Mouse (Mus musculus) adrenal gland, postnatal 36 days (tissue): ENCODE measurements around the gene Il10. TPM values are rescaled to one million over a fixed set of nuclear protein-coding genes. Genes with fewer than 3 reads are reported as not detected.
A peak's percentile ranks its signal among the peaks of the same experiment; 100 is the strongest.

ENCODE experiments used
- DNase-seq, 2 experiments: peaks; one replicate each; pipeline ENCODE4 v3.0.0; 2021; ENCODE audit warnings: mixed read lengths in 1 of 2
- long read RNA-seq, 2 experiments: library from polyadenylated mRNA; stranded (forward); transcript quantifications; one replicate each; pipeline ENCODE4 v2.0.0; 2021; ENCODE audit warnings: borderline sequencing depth in 2 of 2
- total RNA-seq, 2 experiments: library from RNA; stranded (reverse); gene quantifications; 2 replicates each; pipeline ENCODE4 v1.2.3; 2021

Il10 gene
- not detected for total RNA-seq
- long read RNA-seq, experiment 1 = 0 reads
- long read RNA-seq, experiment 2 = 0 reads

DNA sequence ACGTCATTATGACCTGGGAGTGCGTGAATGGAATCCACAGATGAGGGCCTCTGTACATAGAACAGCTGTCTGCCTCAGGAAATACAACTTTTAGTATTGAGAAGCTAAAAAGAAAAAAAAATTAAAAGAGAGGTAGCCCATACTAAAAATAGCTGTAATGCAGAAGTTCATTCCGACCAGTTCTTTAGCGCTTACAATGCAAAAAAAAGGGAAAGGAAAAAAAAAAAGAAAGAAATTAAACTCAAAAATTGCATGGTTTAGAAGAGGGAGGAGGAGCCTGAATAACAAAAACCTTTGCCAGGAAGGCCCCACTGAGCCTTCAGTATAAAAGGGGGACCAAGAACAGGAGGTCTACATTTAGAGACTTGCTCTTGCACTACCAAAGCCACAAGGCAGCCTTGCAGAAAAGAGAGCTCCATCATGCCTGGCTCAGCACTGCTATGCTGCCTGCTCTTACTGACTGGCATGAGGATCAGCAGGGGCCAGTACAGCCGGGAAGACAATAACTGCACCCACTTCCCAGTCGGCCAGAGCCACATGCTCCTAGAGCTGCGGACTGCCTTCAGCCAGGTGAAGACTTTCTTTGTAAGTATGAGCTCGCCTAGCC lies at the start of gene Il10:
Il10 (plus strand) TSS at position 354 of the 607 bp plus-strand sequence.
- DNase-seq = no peak

DNA sequence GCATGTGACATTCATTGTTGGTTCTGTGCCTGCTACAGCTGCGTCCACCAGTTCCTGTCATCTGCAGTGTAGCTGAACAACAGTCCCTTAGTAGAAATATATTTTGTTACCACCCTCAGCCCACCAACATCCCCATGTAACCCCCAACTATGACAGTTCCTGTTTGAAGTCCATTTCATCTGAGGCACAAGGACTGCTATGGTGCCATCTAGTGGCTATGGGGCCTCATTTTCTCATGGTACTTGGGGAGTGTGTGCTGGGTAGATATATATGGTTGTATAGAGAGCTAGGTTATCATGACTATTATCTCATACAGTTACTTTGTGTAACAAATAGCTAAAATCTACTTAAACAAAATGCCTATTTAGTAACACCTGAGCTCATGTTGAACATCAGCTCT lies 40.2 kb upstream of the Il10 start:
- peak; percentile 45 to 50 for DNase-seq

DNA sequence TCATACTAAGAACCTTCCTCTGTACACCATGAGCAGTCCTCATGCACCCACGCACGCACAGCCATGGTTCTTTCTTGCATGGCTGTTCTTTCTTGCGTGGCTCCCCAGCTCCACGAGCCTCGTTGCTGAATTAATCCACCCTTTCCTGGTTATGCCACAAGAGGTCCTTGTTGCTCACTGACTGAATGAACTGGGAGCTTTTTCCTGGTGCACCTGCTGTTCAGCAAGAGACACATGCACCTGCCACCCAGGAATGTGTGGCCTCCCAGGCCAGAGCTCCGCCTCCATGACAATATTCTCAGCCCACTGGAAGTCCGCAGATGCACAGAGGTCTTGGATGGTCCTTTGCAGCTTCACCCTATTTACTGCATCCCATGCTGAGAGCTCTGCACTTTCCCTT lies 35.2 kb upstream of the Il10 start:
- DNase-seq = no peak

DNA sequence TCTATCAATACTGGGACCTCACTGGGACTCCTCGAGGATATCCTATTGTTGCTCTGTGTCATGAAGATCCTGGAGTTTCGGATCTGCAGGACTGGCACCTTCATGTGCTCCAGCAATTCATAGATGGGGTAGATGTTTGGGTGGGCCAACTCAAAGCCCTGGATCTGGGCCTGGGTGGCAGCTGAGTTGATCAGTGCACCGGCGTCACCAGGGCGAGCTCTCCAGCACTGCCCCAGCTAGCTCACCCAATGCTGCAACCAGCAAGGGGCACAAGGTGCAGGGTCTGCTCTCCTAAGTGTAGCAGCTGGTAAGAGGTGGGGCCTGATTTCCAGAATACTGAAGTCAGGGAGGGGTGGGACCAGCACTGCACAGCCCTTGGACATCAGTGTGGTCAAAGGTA lies 32.6 kb upstream of the Il10 start:
- DNase-seq = no peak

DNA sequence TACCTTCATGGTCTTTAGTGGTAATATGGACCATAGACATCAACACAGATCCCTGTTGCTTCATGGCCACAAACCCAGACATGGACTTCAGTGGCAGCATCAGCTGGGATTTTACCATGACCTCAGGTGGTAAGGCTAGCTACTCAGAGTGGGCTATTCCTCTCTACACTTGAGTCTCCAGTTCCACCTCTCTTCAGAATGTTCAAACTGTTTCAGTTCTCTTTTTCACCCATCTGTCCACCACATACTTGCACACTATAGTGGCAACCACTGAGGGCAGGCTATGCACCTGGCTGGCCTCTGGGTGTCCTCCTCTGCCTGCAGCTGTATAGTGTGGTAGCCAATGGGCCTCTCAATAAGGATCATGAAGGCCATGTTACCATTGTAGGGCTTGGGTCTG lies 32.2 kb upstream of the Il10 start:
- no peak for DNase-seq

DNA sequence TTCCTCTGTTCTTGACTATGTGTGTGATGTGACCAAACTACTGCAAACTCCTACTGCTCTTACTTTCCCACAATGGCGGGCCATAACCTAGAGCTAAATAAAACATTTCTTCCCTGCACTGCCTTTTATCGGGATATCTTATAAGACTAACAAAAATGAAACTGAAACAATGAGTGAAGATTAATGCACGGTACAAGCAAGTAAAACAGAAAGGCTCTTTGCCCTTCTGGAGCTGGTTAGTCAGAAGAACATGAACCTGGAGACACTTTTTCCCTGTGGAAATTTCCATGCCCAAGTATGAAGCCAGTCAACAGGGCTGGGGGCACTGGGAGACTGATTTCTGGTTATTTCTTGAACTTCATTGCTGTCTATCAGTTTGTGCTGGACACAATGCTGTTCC lies 30.3 kb upstream of the Il10 start:
- DNase-seq = no peak

DNA sequence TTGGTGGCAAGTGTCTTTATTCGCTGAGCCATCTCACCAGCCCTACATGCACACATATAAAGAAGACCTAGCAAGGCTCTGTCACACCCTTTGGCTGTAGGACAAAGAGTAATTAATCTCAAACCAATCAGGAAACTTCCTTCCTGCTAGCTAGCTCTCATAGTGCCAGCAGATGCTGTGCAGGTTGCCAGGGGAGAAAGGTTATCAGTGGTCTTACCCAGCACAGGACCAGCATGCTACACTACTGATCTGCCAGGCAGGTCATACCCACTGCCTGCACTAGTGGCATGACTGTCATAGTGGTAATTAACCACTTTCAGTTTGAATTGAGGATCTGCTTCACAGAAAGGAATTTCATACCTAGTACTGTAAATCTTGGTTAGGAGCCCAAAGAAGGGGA lies 29.2 kb upstream of the Il10 start:
- no peak for DNase-seq

DNA sequence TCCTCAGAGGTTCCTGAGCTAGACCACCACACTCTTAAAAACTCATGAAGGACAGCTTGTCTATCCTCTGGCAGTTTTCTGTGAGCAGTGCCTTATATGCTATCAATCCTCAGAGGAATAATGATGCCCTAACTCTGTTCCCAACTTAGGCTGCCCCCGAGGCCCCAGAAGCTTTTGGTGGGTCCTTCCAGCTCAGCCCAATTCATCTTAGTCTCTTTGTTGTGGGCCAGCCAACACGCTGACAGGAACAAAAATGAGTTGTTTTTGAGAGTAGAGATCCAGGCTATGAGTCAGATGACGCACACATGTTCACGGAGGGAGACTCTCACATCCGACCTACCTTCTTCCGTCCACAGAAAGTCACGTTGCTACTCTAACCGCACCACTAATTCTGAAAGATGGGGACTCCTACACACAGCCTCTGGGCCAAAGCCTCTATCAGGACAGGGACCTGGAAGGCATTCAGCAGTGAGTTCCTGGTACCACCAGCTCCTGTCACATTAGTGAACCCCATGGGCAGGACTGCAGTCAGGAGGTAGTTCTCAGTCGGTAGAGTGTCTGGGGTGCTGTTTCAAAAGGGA lies 26.0 kb upstream of the Il10 start:
- no peak for DNase-seq

DNA sequence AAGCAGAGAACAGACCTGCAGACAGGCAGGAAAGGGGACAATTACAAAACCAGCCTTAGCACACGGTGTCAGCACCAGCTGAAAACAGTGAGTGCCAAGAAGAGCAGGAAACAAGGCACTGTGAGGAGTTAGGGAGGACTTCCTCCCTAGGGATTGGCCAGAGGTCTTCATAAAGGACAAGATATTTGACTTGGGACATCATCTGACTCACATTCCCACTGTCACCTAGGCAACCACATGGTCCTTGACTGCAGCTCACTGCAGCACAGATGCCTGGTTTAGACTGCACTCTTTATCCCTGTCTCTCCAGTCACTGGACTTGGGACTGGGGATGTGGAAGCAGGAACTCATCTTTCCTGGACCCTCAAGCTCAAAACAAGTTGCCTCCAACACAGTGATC lies 24.1 kb upstream of the Il10 start:
- peak; percentile 18 to 38 for DNase-seq

DNA sequence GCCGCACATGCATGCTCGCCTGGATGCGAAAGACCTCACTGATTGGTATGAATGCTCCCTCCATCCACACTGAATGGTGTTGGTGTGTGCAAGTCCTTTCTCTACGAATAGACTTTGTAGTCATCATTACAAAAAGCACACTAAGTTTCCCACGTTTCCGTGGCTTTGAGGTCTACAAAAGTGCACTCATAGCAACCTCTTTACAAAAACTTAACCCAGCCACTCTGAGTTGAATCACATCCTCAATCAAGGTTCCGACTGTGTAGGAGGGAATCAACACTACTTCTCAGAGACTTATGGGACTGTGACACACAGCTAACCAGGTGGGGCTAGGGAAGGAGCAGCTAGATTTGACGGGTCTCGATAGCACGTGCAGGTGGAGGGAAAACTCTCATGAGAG lies 23.3 kb upstream of the Il10 start:
- no peak for DNase-seq

DNA sequence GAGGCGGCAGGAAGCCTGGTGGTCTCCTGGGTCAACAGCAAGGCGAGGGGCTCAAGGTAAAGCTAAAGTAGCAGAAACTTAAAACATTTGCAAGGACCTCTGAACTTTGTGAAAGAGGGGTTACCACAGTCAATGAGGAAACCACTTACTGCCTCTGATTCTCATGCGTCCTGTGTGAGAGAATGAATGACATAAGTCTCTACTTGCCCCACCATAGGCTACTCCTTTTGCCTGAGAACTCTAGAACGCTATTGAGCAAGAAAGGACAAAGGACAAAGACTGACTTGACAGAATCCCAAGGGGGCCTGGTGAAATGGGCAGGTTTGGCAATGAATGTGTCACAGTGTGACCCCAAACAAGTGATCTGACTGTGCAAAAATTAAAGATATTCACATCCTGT lies 22.2 kb upstream of the Il10 start:
- DNase-seq = no peak

DNA sequence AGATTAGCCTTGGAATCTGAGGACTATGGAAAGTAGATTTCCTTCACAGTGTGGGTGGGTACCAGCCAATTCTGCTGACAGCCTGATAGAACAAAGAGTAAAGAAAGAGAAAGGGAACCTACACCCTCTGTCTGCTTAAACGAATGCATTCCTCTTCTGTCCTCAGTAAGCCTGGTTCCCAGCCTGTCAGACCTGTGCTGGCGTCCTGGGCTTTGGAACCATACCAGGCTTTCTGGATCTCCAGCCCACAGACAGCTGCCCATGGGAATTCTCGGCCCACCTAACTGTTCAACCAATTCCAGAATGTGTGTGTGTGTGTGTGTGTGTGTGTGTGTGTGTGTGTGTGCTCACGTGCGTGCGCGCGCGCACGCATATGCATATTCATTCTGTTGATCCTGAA lies 21.3 kb upstream of the Il10 start:
- no peak for DNase-seq

DNA sequence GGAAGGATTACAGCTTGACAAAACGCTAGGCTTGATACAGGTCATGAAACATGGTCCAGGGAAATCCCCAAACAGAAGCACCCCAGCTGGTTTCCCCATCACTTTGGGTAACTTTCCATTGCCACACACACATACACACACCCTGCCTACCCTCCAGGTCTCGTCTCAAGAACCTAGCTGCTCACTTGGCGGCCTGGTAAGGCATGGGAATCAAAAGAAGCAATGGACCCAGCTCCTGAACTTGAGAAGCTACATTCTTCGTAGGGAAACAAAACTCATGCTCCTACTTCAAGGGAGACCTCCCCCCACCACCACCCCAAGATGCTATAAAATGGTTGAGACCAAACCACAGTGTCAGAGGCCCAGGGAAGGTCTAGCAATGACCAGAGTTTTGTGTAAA lies 19.9 kb upstream of the Il10 start:
- DNase-seq = no peak

DNA sequence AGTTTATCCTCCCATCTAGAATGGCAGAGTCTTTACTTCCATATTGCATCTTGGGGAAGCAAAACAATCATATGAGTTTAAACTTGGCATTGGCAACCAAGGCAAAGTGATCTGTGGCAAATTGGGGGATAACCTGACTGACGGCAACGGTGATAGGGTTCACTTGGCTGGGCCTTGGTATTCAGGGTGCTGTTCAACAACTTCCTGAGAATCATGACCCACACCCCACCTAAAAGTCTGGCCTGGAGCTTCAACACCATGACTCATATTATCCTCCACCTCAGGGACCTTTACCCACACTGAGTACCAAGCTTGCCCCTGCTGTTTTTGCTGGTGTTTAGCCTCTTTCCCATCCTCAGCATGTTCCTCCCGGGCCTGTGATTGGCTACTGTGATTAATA lies 19.3 kb upstream of the Il10 start:
- DNase-seq = no peak

DNA sequence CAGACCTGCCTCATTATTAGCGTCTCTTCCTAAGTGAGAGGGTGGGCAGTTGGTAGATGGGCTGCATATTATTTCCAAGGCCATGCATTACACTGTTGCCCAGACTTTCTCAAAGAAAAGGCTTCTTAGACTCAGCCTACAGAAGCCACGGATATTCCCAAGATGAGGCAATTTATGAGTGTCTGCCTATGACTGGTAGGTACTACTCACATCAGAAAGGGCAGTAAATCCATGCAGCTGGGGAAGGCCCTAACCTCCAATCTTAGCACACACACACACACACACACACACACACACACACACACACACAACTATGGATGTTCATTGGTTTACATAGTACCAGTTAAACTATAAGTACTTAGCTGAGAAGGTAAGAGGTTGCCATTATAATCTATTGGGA lies 17.1 kb upstream of the Il10 start:
- DNase-seq = no peak

DNA sequence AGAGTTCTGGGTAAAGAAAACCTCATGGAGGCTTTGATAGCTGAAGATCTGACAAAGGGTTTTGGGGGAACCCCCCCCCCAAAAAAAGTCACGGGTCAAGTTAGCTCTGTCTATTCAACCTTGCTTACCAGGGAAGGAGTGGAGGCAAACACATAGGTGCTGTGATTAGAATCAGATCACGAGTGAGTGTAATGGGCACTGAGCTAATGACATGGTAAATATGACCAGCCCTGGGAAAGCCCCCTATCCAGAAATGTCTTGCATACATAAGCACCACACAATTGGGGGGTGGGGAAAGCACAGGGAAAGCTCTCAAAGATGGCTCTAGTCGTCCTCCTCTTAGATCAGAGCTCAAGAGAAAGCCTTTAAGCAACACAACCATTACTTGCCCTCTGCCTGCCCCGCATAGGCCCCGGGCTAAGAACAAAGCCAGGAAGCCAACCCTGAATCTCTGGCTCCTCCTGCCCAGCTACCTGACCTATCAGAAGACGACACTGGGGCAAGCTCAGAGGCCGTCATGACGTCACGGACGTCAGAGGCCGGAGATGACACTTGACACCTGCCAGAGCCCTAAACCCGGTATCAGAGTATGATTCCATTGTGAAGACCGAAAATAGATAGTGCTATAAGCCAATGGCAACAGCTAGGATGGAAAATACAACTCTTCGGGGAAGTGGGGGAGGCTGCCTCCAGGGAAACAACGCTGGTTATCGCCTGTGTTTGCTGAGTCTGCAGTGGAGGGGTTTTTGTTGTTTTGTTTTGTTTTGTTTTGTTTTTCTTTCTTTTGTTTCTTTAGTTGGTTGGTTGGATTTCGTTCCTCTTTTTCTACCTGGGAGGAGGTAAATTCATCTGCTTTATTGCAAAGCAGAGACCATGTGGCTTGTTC lies 16.4 kb upstream of the Il10 start:
- no peak for DNase-seq

DNA sequence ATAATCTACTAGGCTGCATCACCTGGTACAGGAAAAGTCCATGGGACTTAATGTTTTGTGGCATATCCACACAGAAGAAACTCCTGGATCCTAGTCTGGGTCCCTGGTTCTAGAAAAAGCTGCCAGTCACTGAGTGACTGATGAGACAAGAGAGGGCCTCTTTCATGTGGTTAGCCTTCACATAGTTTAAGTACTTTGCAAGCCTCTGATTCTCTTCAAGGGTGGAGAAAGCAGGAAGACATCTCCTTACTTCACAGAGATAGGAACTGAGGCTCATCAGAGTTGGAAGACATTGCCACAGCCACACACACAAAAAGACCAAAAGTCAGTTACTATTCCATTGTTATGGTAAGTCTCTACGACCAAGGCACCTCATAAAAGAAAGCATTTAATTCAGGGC lies 13.6 kb upstream of the Il10 start:
- DNase-seq = no peak

DNA sequence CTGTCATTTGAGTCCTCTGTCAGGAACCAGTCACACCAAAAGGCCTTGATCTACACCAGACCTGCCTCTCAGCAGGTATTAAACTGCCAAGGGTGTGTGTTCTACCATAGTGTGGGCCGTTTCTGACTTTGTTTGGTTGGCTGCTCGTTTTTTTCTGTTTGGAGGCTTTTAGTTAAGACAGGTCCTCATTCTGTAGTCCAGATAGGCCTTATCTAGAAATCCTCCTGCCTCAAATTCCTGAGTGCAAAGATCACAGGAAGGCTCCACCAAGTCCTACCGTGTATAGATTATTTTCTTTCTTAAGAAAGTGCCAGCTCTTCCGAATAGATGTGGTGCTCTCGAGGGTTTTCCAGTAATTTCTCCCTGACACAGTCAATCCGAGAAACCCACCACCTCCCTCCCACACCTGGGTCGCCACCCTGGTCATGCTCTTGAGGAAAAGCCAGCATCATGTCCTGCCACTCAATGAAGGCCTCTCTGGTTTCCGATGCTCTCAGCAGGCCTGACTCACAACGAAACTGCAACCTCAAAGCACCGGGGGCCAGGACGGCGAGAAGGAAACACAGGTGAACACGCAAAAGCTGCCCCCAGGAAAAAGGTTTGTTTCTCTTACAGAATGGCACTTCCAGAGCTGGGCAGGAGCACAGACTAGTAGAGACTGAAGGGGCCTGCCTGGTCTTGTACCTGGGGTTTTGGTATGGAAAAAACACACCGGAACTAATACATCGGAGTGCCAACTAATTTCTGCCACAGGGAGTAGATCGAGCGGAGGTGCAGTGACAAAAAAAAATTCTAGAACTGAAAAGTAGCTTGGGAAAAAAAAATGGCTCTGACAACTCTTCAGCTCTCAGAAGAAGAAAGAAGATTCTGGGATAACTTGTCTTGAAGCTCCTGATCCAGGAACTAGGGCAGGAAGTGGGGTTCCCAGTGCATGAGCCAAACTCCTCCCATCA lies 9.2 kb upstream of the Il10 start:
- no peak for DNase-seq

DNA sequence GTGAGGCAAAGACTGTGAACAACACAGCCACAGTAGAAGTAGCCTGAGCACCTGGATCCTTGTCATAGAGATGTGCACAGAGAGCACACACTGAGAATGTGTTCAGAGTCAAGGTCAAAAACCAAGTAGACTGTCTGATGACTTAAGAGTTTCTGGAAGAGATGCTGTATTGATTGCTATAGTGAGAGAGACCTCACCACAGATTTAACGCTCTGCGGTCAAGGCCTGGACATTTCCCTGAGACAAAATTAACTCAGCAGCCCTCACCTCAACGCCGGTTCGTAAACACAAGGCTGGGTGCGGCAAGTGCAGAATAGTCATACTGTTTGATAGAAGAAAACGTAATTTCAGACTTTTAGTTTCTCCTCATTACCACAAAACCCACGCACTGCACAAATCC lies 7.2 kb upstream of the Il10 start:
- no peak for DNase-seq

DNA sequence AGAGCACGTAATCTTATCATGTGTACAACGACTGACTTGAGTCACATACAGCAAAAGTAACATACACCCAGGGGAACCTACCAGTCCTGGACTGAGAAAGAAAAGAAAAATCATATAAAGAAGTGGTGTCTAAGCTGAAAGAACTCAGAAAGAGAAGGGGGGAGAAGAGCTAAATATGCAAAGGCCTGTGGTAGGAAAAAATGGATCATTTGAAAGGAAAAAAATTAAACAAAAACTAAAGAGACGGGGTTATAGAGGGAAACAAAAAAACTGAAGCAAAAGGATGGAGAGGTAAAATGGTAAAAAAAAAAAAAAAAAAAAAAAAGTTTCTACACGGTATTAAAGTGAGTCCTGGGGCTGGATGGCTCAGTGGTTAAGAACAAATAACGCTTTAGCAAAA lies 5.7 kb upstream of the Il10 start:
- no peak for DNase-seq

DNA sequence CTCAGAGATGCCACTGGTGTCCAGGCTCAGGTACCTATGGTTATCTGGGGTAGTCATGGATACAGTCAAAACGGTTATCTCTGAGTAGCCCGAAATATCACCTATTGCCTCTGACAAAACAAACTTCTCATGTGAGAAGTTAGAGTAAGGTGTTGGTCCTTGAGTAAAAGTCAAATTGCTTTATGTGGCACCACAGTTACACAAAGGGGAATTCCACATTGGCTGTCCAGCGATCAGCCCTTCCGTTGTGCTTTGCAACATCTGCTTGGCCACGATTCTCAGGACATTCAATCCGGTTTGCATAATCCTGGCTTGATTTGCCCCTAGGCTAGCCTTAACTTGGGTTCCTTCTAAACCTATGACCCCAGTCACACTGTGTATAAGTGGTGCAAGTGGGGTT lies 4.4 kb upstream of the Il10 start:
- no peak for DNase-seq

DNA sequence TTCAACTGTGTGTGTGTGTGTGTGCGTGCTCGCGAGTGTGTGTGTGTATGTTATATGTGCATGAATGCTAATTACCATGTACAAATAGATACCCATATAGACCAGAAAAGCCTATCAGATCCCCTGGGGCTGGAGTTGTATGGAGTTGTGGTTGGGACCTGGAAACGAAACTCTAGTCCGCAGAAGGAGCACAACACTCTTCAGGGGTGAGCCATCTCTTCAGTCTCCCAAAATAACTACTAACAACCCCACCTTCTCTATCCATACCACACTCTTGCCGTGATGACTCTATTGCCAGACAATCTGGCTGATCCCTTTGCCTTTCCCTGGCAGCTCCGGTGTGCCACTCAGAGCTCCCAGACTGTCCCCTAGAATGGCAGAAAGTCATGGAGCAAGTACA lies 3.8 kb upstream of the Il10 start:
- no peak for DNase-seq
